Mouse (Mus musculus) heart, adult 2 months (tissue): Measurements from ENCODE around the gene Soga1. TPM values are rescaled to one million over a fixed set of nuclear protein-coding genes. Genes with fewer than 3 reads are reported as not detected.

ENCODE experiments used
- DNase-seq, 2 experiments: peaks; one replicate each; pipeline ENCODE4 v3.0.0; 2021
- H3K27ac ChIP-seq: fragments of 200-600 bp; 2 replicates; pipeline ENCODE4 v1.8.1; 2022
- H3K27me3 ChIP-seq: fragments of 200-500 bp; 2 replicates; pipeline ENCODE4 v1.6.1; 2012; ENCODE audit warnings: mild to moderate bottlenecking, low read length, inconsistent platforms, mixed read lengths; ENCODE audit not compliant: control insufficient read depth, insufficient read depth
- H3K36me3 ChIP-seq: fragments of 200-500 bp; 2 replicates; pipeline ENCODE4 v1.6.1; 2012; ENCODE audit warnings: low read length, inconsistent platforms; ENCODE audit not compliant: control insufficient read depth, insufficient read depth
- H3K4me1 ChIP-seq: fragments of 200-500 bp; 2 replicates; pipeline ENCODE4 v1.6.1; 2011; ENCODE audit warnings: low read length; ENCODE audit not compliant: control insufficient read depth, insufficient read depth
- H3K4me3 ChIP-seq: fragments of 200-600 bp; 2 replicates; pipeline ENCODE4 v1.8.1; 2022
- H3K79me2 ChIP-seq: fragments of 200-500 bp; replicated peaks from 2 replicates; pipeline ENCODE4 v1.6.1; 2012; ENCODE audit warnings: mild to moderate bottlenecking, inconsistent platforms, low read length, moderate library complexity, mixed read lengths; ENCODE audit not compliant: control insufficient read depth, insufficient read depth
- H3K9ac ChIP-seq: fragments of 200-500 bp; 2 replicates; pipeline ENCODE4 v1.6.1; 2012; ENCODE audit warnings: low read depth, mild to moderate bottlenecking, control low read depth, inconsistent platforms, low read length, mixed read lengths
- CTCF ChIP-seq: fragments of 200-600 bp; IDR thresholded peaks from 2 replicates; pipeline ENCODE4 v1.8.1; 2022; ENCODE audit warnings: antibody characterized with exemption, mild to moderate bottlenecking, moderate library complexity
- EP300 ChIP-seq: fragments of 200-500 bp; IDR thresholded peaks from 2 replicates; pipeline ENCODE4 v1.6.1; 2011; ENCODE audit warnings: low read depth, low read length, control low read depth; ENCODE audit not compliant: insufficient read depth
- POLR2A ChIP-seq: fragments of 200-500 bp; IDR thresholded peaks from 2 replicates; pipeline ENCODE4 v1.6.1; 2011; ENCODE audit warnings: mild to moderate bottlenecking, low read depth, low read length, control low read depth; ENCODE audit not compliant: insufficient read depth
- WGBS: fragments of 180-500 bp; shearing (Covaris S2); methylation state at CpG from one replicate; pipeline ENCODE4 v1.1.7; 2018; 5-methylcytosine and 5-hydroxymethylcytosine counted together
- intact Hi-C: fragments of 180-260 bp; cut with DNase I; formaldehyde crosslinking; loops from one replicate; pipeline ENCODE4 v1.15.1; 2025
- polyA plus RNA-seq: library from polyadenylated mRNA; depleted of rRNA; stranded (reverse); fragments of >200 nt; gene quantifications from 2 replicates; pipeline ENCODE4 v1.2.3, GENCODE M21; 2012
- total RNA-seq, 2 experiments: library from RNA; stranded (reverse); gene quantifications; 2 replicates each; pipeline ENCODE4 v1.2.3; 2021

The Soga1 gene
- total and polyA plus RNA-seq, 3 experiments = 4.8 to 11.7 (median 10.0) TPM

DNA sequence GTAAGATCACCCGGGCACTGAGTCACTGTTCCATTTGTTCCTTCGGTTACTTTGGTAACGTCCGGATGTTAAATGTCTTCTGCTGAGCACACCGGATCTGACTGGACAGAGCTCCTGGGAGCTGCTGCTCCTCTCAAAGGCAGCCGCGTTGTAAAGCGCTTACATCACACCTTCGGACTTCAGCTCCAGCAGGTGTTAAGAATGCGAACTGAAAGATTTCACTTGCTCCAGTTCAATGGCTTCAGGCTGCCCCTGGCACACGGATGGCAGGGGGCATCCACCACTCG, 21.2 kb upstream of the Soga1 start:
- Histone ChIP-seq H3K36me3 (no peaks in the 10 kb centered on the region), H3K27ac (no peak overlapping the region), H3K79me2 (no peaks in the 10 kb centered on the region), H3K4me3 (no peak overlapping the region), H3K4me1 (peaks cover 1% of the 10 kb centered on the region; the same call in 1 of the 2 replicates), H3K27me3 (no peaks in the 10 kb centered on the region), H3K9ac (no peak overlapping the region)
- whole genome bisulfite sequencing = 76% methylated on average over 12 of the region's 12 CpGs
- DNase-seq = no peak
- intact Hi-C loops = no loop called here
- TF ChIP-seq POLR2A (no peak), CTCF (no peak), EP300 (no peak)

DNA sequence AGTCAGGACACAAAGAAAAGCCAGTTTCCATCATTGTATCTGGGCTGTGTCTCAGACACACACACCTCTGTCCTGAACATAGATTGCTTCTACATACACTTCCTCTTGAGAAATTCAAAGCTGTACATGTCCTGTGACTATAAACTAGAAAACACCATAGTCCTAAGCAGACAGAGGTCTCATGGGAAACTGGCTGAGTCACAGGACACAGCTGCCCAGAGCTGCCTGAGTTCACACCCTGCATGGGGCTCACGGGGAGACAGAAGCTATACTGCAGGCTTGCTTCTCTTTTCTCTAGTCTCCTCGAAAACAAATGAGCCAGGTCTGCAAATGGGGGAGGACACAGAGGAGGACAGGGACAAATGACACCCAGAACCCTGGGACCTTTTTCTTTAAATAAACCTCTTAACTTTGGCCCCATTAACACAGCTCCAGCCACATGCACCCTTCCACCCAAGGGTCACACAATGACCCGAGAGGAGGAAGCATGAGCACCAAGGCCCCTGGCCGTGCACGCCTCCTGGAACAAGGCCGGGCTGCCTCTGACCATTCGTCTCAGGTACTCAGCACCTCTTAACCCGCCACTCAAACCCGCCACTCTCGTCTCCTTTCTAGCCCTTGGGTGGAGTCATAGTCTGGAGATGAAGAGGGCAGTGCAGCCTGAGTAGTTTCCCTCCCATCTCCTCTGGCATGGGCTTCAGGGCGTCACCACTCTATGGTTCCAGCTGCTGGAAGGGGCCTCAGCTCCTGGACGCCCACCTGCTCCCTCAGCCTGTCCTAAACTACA, 20.7 kb upstream of the Soga1 start:
- no peak overlapping the region for H3K4me3 ChIP-seq
- no peak for TF ChIP-seq EP300
- no peak for TF ChIP-seq POLR2A
- no peak for TF ChIP-seq CTCF
- H3K27me3 ChIP-seq = no peaks in the 10 kb centered on the region
- peaks cover 2% of the 10 kb centered on the region; the same call in 1 of the 2 replicates for H3K4me1 ChIP-seq
- H3K79me2 ChIP-seq = no peaks in the 10 kb centered on the region
- no peaks in the 10 kb centered on the region for H3K36me3 ChIP-seq
- no peak overlapping the region for H3K27ac ChIP-seq
- DNase-seq = no peak
- H3K9ac ChIP-seq = no peak overlapping the region
- WGBS = 69% methylated on average over 11 of the region's 12 CpGs
- intact Hi-C loops = no loop called here

DNA sequence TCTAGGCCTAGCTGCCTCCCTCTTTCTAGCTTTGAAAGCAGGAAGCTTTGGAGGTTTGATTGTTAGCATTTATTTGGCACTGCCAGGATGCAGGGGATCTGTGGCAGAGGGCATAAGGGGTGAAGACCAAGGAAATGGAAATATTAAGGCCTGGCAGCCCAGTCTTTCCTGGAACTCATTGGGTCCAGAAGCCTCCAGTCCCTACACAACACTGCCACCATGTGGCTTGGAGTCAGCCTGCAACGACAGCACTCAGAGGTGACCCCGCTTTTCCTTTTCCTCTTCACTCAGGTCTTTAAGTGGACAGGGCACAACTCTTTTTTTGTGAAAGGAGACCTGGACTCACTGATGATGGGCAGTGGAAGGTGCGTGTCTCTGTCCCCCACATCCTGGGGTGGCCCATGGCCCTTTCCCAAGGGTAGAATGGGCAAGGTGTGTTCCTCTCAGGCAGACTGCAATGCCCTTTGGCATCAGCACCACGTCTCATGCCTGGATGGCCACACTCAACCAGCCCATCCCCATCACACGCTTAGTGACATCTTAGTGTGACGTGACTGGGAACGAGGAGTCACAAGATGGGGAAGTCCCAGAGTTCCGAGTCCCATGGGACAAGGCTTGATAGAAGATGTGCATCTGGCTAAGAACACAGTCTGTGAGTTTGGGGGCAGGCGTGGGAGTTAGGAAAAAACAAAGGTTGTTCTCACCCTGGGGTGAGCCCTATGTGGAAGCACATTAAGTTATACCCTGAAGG, 16.1 kb upstream of the Soga1 start:
- peaks cover 2% of the 10 kb centered on the region; the same call in 1 of the 2 replicates for H3K4me1 ChIP-seq
- WGBS = 46% methylated on average over 9 of the region's 9 CpGs
- peak; percentile 68 to 82 for DNase-seq

GRCm38 (mm10) chr2:157092024-157092423, 13.0 kb upstream of the Soga1 start:
- intact Hi-C loops = no loop called here
- TF ChIP-seq POLR2A = no peak
- no peaks in the 10 kb centered on the region for H3K79me2 ChIP-seq
- no peaks in the 10 kb centered on the region for H3K27me3 ChIP-seq
- no peak overlapping the region for H3K9ac ChIP-seq
- no peak overlapping the region for H3K4me3 ChIP-seq
- H3K27ac ChIP-seq = no peak overlapping the region
- no peaks in the 10 kb centered on the region for H3K36me3 ChIP-seq
- peaks cover 2% of the 10 kb centered on the region; the same call in 1 of the 2 replicates for H3K4me1 ChIP-seq
- 19% methylated on average over 8 of the region's 8 CpGs for WGBS
- no peak for DNase-seq

More for the DNA sequence above, 16.1 kb upstream of the Soga1 start:
- intact Hi-C loops = loop anchor here (1.0 to 2.0 kb wide), 4 partner anchors 52 to 286 kb away; no protein-coding TSS in a partner anchor
- Histone ChIP-seq H3K36me3 (no peaks in the 10 kb centered on the region), H3K27ac (no peak overlapping the region), H3K79me2 (no peaks in the 10 kb centered on the region), H3K9ac (no peak overlapping the region), H3K27me3 (no peaks in the 10 kb centered on the region), H3K4me3 (no peak overlapping the region)
- TF ChIP-seq POLR2A (no peak), CTCF (peak; percentile 97), EP300 (peak; percentile 90)

DNA sequence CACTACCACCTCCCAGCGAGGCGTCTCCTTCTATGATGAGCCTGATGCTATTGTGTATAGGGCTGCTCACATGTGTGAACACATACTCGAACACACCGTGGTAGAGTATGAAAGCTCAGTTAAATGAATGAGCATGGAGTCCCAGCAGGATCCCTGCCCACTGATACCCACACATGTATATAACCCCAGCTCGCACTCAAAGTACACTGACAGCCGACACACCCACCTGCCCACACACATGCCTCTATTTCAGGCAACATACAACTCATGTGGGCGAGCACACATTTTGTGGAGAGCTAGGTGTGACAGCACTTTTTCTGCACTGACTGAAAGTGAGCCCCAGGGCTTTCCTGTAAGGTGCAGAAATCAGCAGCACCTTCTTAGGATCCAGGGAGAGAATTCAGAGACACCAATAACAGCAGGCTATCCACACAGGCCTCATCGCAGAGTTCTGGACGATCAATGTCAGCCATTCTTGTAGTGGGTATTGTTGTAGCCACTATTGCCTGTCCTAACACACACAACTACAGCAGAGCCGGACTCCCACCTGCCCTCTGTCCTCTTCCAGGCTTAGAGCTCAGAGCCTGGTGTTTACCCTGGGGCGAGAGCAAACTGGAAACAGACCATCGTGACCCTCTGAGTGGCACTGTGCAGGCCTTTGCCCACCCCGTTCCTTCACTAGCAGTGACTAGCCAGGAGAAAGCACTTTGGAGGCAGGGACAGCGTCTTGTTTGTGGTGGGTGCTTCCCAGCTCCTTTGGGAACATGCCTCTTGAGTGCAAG, 8.7 kb upstream of the Soga1 start:
- Histone ChIP-seq H3K4me1 (no peaks in the 10 kb centered on the region), H3K79me2 (no peaks in the 10 kb centered on the region), H3K36me3 (no peaks in the 10 kb centered on the region), H3K27ac (no peak overlapping the region), H3K9ac (no peak overlapping the region), H3K4me3 (no peak overlapping the region), H3K27me3 (no peaks in the 10 kb centered on the region)
- TF ChIP-seq EP300 = no peak
- TF ChIP-seq POLR2A = no peak
- TF ChIP-seq CTCF = no peak
- no peak for DNase-seq
- WGBS = 89% methylated on average over 14 of the region's 14 CpGs
- intact Hi-C loops = no loop called here
